8 mouse cellular contexts compared by ENCODE assay signal in the genomic region with DNA sequence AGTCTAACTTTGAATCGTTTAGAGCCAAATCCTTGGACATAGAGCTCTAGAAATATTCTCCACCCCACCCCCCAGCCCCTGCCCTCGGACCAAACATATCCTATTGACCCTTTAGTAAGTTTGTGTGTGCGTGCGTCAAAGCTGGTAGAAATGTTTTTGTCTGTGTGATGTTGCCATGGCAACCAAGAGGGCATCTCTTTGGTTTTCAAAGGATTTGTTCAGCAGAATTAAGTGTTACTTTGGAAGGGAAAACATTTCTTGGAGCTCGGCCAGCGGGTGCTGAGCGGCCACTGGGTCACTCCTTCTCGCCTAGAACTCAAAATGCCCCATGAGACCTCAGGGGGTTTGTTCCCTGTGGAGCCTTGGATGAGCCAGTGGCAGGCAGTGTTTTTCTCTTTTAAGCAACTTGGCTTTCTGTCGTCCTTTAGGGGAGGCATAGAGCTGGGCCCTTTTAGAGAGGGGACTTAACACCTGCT.
DNase-seq lines count a peak whose midpoint lies in the region; ATAC-seq lines count a peak whose summit lies in the region.

No protein-coding gene starts in this region.

- WGBS in forebrain, embryonic 14.5 days = under 1% methylated on average over 9 of the region's 9 CpGs
- 10% methylated on average over 9 of the region's 9 CpGs for WGBS in lung, embryonic 16.5 days

- no peak overlapping the region for H3K4me3 ChIP-seq in forebrain, embryonic 14.5 days (ENCODE audit: low read depth, low read length)
- no peak overlapping the region for H3K4me3 ChIP-seq in lung, embryonic 16.5 days (ENCODE audit: low read length)

- H3K9me3 ChIP-seq in forebrain, embryonic 14.5 days (replicated peaks; ENCODE audit: control insufficient read depth, low read length) = no peaks in the 10 kb centered on the region
- no peaks in the 10 kb centered on the region for H3K9me3 ChIP-seq in lung, embryonic 16.5 days (ENCODE audit: control insufficient read depth, low read length)

- peak; percentile 41 for DNase-seq in cerebellum, adult 11-12 months
- DNase-seq in adrenal gland, postnatal 25 days = peak; percentile 26
- DNase-seq in forebrain, embryonic 14.5 days (ENCODE audit: low spot score) = peak; percentile 79
- DNase-seq in retina, postnatal 7 days (ENCODE audit: low read depth, low spot score) = peak; percentile 14
- DNase-seq in spleen, postnatal 10 days (ENCODE audit: low spot score in 2 of 2) = no peak

- no peaks in the 10 kb centered on the region for H3K36me3 ChIP-seq in forebrain, embryonic 14.5 days (ENCODE audit: control insufficient read depth, insufficient read depth, low read length)
- H3K36me3 ChIP-seq in lung, embryonic 16.5 days (ENCODE audit: control insufficient read depth, insufficient read depth, low read length) = no peaks in the 10 kb centered on the region

- no peak for ATAC-seq in cerebellum, adult (ENCODE audit: insufficient number of reproducible peaks, low FRiP score, low TSS enrichment)
- peak; percentile 34 for ATAC-seq in forebrain, embryonic 14.5 days
- ATAC-seq in lung, embryonic 16.5 days (ENCODE audit: low read depth) = peak; percentile 66
- no peak for ATAC-seq in megakaryocyte-erythroid progenitor cell, adult 5-6 weeks (replicated peaks; ENCODE audit: low FRiP score, low TSS enrichment, poor library complexity, severe bottlenecking)

- no peak overlapping the region for H3K9ac ChIP-seq in forebrain, embryonic 14.5 days (ENCODE audit: low read length)
- no peak overlapping the region for H3K9ac ChIP-seq in lung, embryonic 16.5 days (ENCODE audit: low read length)

- H3K27ac ChIP-seq in forebrain, embryonic 14.5 days (ENCODE audit: low read depth, low read length) = no peak overlapping the region
- H3K27ac ChIP-seq in lung, embryonic 16.5 days (ENCODE audit: low read length) = no peak overlapping the region

- H3K27me3 ChIP-seq in forebrain, embryonic 14.5 days (replicated peaks; ENCODE audit: control insufficient read depth, insufficient read depth, low read length) = no peaks in the 10 kb centered on the region
- H3K27me3 ChIP-seq in lung, embryonic 16.5 days (ENCODE audit: control insufficient read depth, insufficient read depth, low read depth, low read length) = no peaks in the 10 kb centered on the region

- H3K4me1 ChIP-seq in forebrain, embryonic 14.5 days (ENCODE audit: control insufficient read depth, insufficient read depth, low read length) = peaks cover 11% of the 10 kb centered on the region
- peaks cover 13% of the 10 kb centered on the region for H3K4me1 ChIP-seq in lung, embryonic 16.5 days (replicated peaks; ENCODE audit: control insufficient read depth, insufficient read depth, low read length)

- H3K4me2 ChIP-seq in forebrain, embryonic 14.5 days (ENCODE audit: low read length) = no peak overlapping the region
- no peak overlapping the region for H3K4me2 ChIP-seq in lung, embryonic 16.5 days (ENCODE audit: low read depth, low read length)

Comparison
In these comparisons a context has a peak if more than half of its experiments do, and no peak if none do; other contexts are left out.
1. DNase-seq: peak in cerebellum, adult 11-12 months (single experiment), adrenal gland, postnatal 25 days (single experiment), forebrain, embryonic 14.5 days (single experiment) and retina, postnatal 7 days (single experiment); none in spleen, postnatal 10 days (0 of 2).
2. ATAC-seq: peak in forebrain, embryonic 14.5 days (single experiment) and lung, embryonic 16.5 days (single experiment); none in cerebellum, adult (single experiment) and megakaryocyte-erythroid progenitor cell, adult 5-6 weeks (single experiment).